Mouse (Mus musculus) heart, postnatal 14 days (tissue): Measurements from ENCODE around the gene Nuf2. TPM values are rescaled to one million over a fixed set of nuclear protein-coding genes. Genes with fewer than 3 reads are reported as not detected.

Experiments
- DNase-seq, 2 experiments: peaks; one replicate each; pipeline ENCODE4 v3.0.0; 2021 to 2022
- intact Hi-C: fragments of 180-260 bp; cut with DNase I; formaldehyde crosslinking; loops from one replicate; pipeline ENCODE4 v1.15.1; 2025
- total RNA-seq, 2 experiments: library from RNA; stranded (reverse); gene quantifications; 2 replicates each; pipeline ENCODE4 v1.2.3; 2021

Nuf2 gene
- total RNA-seq, 2 experiments from 2014 or later, result 2.8 to 4.9 TPM

GRCm38 (mm10) chr1:169482596-169483335 lies 48.5 kb downstream of the Nuf2 start:
- DNase-seq, result no peak
- intact Hi-C loops, result no loop called here

- DNase-seq, result no peak
- intact Hi-C loops, result no loop called here
Measured at GRCm38 (mm10) chr1:169471185-169471584, 60.1 kb downstream of the Nuf2 start.

GRCm38 (mm10) chr1:169467791-169468190 lies 63.5 kb downstream of the Nuf2 start:
- intact Hi-C loops, result no loop called here
- no peak for DNase-seq

- intact Hi-C loops, result loop anchor here (5.0 kb wide), 2 partner anchors 105 to 1520 kb away; no protein-coding TSS in a partner anchor
- DNase-seq, result no peak
Measured at GRCm38 (mm10) chr1:169462386-169463115, 68.7 kb downstream of the Nuf2 start.

- intact Hi-C loops, result loop anchor here (2.0 to 10.0 kb wide), 2 partner anchors 234 to 1244 kb away; no protein-coding TSS in a partner anchor
- peak; percentile 49 to 75 for DNase-seq
Measured at GRCm38 (mm10) chr1:169459071-169459782, 72.0 kb downstream of the Nuf2 start.

Other genes with a start within 250 kb of the Nuf2 start
- 100 to 1,000 TPM; 373 to 390 TPM for gene Rgs5, start 124.0 kb upstream of the Nuf2 start, total RNA-seq
- 10 to 100 TPM; 18.8 to 20.2 TPM for gene Rgs4, start 216.2 kb upstream of the Nuf2 start, total RNA-seq